Mouse (Mus musculus) embryonic facial prominence, embryonic 12.5 days (tissue): Measurements from ENCODE around the gene Atp1b2. TPM values are rescaled to one million over a fixed set of nuclear protein-coding genes. Genes with fewer than 3 reads are reported as not detected.

Experiments
- ATAC-seq: fragments of 200-750 bp; cut with Nextera tagmentation; 2 replicates; pipeline ENCODE4 v1.8.0; 2017; ENCODE audit not compliant: insufficient number of reproducible peaks, insufficient read depth, low FRiP score, low TSS enrichment
- H3K27ac ChIP-seq: fragments of 300-500 bp; sonication (generic); 2 replicates; pipeline ENCODE4 v1.5.1; 2016; ENCODE audit warnings: mild to moderate bottlenecking
- H3K27me3 ChIP-seq: fragments of 300-500 bp; sonication (generic); 2 replicates; pipeline ENCODE4 v1.6.1; 2016; ENCODE audit warnings: mild to moderate bottlenecking, moderate library complexity
- H3K36me3 ChIP-seq: fragments of 300-500 bp; sonication (generic); 2 replicates; pipeline ENCODE4 v1.6.1; 2016; ENCODE audit warnings: mild to moderate bottlenecking
- H3K4me1 ChIP-seq: fragments of 300-500 bp; sonication (generic); 2 replicates; pipeline ENCODE4 v1.6.1; 2016
- H3K4me2 ChIP-seq: fragments of 300-500 bp; sonication (generic); replicated peaks from 2 replicates; pipeline ENCODE4 v1.6.1; 2016; ENCODE audit warnings: mild to moderate bottlenecking, moderate library complexity
- H3K4me3 ChIP-seq: fragments of 300-500 bp; sonication (generic); 2 replicates; pipeline ENCODE4 v1.5.1; 2016; ENCODE audit warnings: mild to moderate bottlenecking
- H3K9ac ChIP-seq: fragments of 300-500 bp; sonication (generic); 2 replicates; pipeline ENCODE4 v1.6.1; 2016; ENCODE audit warnings: mild to moderate bottlenecking, moderate library complexity
- H3K9me3 ChIP-seq: fragments of 300-500 bp; sonication (generic); 2 replicates; pipeline ENCODE4 v1.6.1; 2016; ENCODE audit warnings: mild to moderate bottlenecking, moderate library complexity
- WGBS: fragments of 180-500 bp; shearing (Covaris S2); methylation state at CpG from one replicate; pipeline ENCODE4 v1.1.7; 2016; 5-methylcytosine and 5-hydroxymethylcytosine counted together
- polyA plus RNA-seq: library from polyadenylated mRNA; unstranded; fragments of >200 nt; fragmentation: Nextera tagmentation; extraction: Ambion mirVana; gene quantifications from 2 replicates; pipeline ENCODE4 v1.2.1, GENCODE M21; 2016

Atp1b2 gene
- polyA plus RNA-seq, 1 experiment from 2014 or later = 5.3 TPM

DNA sequence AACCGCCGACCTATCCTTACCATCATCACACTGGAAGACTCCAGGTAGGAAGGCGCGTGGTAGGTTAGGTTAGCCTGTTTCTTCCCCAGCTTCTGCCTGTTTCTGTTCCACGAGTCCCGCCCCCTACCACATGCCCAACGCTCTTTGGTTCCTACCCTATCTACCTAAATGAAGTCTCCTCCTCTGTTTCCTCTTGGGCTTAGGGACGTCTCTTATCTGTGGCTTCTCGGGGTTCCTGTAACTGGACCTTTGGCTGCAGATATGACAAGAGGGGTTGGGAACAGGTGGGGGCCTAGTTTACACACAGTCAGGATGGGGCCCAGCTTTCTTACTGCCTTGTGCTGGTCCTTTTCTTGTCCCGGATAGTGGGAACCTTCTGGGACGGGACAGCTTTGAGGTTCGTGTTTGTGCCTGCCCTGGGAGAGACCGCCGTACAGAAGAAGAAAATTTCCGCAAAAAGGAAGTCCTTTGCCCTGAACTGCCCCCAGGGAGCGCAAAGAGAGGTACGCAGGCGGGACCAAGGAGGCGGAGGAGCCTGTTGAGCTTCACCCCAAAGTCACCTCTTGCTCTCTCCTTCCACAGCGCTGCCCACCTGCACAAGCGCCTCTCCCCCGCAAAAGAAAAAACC lies 16.4 kb downstream of the Atp1b2 start:
- 90% methylated on average over 22 of the region's 22 CpGs for WGBS
- Histone ChIP-seq H3K9ac (no peak overlapping the region), H3K4me2 (no peak overlapping the region), H3K27me3 (no peaks in the 10 kb centered on the region), H3K4me1 (no peaks in the 10 kb centered on the region; the same call in 1 of the 2 replicates), H3K27ac (no peak overlapping the region), H3K4me3 (no peak overlapping the region), H3K36me3 (peaks cover 69% of the 10 kb centered on the region), H3K9me3 (no peaks in the 10 kb centered on the region)
- ATAC-seq = no peak

DNA sequence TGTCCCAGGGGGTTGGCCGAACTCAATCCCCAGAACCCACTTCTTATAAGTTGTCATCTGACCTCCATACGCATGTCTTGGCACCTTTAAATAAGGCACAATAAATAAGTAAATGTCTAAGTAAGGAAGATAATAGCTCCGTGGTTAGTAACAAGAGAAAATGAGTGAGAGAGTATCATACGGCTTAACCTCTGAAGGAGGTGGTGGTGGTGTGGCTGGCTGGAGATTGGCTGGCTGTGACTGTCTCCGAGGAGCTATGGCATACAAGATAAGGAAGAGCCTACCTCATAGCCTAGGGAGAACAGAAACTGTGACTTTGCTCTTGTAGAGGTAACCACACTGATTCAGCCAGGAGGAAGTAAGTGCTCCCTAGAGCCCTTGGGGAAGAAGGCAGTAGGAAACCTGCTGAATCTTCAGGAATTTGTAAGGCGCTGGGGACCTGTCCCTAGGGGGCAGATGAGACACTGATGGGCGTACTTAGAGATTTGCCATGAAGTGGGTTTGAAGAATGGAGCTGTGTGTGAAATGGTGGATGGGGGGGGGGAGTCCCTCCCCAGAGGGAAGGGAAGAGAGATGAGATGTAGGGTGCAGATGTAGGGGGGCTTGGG lies 19.9 kb downstream of the Atp1b2 start:
- WGBS = 83% methylated on average over 7 of the region's 7 CpGs
- Histone ChIP-seq H3K36me3 (peaks cover 47% of the 10 kb centered on the region), H3K27ac (no peak overlapping the region), H3K4me1 (peaks cover 7% of the 10 kb centered on the region), H3K4me2 (no peak overlapping the region), H3K9me3 (no peaks in the 10 kb centered on the region), H3K27me3 (no peaks in the 10 kb centered on the region), H3K9ac (no peak overlapping the region), H3K4me3 (no peak overlapping the region)
- ATAC-seq = no peak

DNA sequence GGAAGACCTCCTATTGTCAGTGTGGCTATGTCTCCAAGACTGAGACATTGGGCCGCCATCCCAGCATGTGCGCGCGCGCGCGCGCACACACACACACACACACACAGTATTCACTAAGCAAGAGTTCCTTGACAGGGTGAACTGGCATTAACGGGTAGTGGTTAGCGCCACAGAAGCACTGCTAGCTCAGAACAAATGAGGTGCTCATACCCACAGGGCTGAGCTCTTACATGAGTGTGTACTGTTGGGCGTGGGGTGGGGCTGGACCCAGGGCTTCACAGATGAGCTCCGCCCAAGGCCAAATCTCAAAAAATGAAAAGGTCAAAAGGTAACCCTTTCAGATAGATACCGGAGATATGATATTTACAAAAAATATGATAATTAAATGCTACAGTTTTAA lies 20.8 kb downstream of the Atp1b2 start:
- Histone ChIP-seq H3K4me1 (peaks cover 7% of the 10 kb centered on the region), H3K4me2 (no peak overlapping the region), H3K9me3 (no peaks in the 10 kb centered on the region), H3K27ac (no peak overlapping the region), H3K36me3 (peaks cover 38% of the 10 kb centered on the region), H3K4me3 (no peak overlapping the region), H3K27me3 (no peaks in the 10 kb centered on the region), H3K9ac (no peak overlapping the region)
- ATAC-seq = no peak
- 98% methylated on average over 13 of the region's 13 CpGs for WGBS

DNA sequence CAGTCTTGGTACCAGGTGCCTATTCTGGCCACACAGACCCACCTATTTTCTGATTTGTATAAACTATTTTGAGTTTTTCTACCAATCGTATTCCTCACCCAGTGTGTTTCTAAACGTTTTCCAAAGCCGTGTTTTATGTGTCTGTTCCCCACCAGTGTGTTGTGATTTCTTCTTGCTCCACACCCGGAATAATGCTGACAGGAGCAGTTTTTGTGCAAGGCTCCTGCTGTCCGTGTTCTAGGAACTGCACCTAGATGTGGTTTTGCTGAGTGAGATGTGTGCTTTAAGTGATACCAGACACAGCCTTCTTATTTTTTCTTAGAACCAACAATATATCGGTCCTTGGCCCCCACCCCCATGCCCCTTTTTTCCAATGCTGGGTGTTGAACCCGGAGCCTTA lies 21.7 kb downstream of the Atp1b2 start:
- WGBS = 81% methylated on average over 7 of the region's 7 CpGs

DNA sequence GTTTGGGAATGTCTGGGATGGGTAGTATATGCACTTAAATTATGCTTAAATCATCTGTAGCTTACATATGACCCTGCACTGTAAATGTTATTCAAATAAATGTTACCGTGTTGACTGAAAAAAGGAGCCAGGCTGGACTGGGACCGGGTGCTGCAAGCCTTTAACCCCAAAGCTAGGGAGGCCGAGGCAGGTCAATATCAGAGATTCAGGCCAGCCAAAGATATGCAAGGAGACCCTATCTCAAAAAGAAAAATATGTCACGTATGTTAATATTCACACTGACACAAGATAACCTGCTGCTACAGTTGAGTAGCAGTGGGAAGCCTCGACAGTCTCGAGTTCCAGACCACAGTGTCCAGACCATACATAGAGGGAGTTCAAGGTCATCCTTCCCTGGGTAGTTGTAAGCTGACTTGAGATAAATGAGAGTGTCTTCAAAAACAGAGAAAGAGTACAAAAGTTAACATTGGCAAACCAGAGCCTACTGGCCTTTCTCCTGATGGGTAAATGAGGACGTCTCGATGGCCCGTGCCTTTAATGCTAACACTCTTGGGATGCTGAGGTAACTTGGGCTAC lies 23.4 kb downstream of the Atp1b2 start:
- WGBS = 66% methylated on average over 9 of the region's 9 CpGs
- Histone ChIP-seq H3K4me1 (peaks cover 19% of the 10 kb centered on the region), H3K4me2 (peak overlapping the region; percentile 68), H3K9ac (peak overlapping the region; percentile 45; the same call in 1 of the 2 replicates), H3K27ac (no peak overlapping the region; the same call in 1 of the 2 replicates), H3K9me3 (no peaks in the 10 kb centered on the region), H3K4me3 (peak overlapping the region; percentile 72; the same call in 1 of the 2 replicates), H3K27me3 (no peaks in the 10 kb centered on the region), H3K36me3 (peaks cover 12% of the 10 kb centered on the region)
- no peak for ATAC-seq

More for the DNA sequence above, 21.7 kb downstream of the Atp1b2 start:
- no peak for ATAC-seq
- Histone ChIP-seq H3K9ac (no peak overlapping the region), H3K4me3 (no peak overlapping the region), H3K4me1 (peaks cover 7% of the 10 kb centered on the region), H3K36me3 (peaks cover 29% of the 10 kb centered on the region), H3K4me2 (no peak overlapping the region), H3K27me3 (no peaks in the 10 kb centered on the region), H3K9me3 (no peaks in the 10 kb centered on the region), H3K27ac (no peak overlapping the region)

DNA sequence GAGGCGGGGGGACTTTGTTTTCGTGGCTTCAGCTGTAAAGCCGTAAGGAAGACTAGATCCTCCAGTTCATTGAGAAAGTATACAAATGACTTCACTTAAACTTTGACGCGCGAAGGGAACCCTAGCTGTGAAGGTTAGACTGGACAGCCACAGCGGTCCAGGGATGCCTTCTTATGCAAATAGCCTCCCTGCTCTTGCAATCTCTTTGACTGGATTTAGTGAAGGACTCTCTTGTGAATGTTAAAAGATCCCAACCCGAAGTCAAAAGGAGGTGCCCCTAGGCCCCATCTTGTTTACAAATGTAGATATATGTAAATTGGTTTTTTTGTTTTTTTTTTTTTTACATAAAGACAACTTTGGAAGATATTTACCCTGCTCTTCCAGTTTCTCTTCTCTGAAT lies 23.9 kb downstream of the Atp1b2 start:
- H3K27me3 ChIP-seq = no peaks in the 10 kb centered on the region
- peaks cover 24% of the 10 kb centered on the region for H3K4me1 ChIP-seq
- under 1% methylated on average over 8 of the region's 8 CpGs for WGBS
- H3K9ac ChIP-seq = peak overlapping the region; percentile 71
- H3K27ac ChIP-seq = peak overlapping the region; percentile 95
- H3K4me3 ChIP-seq = peak overlapping the region; percentile 72
- peaks cover 11% of the 10 kb centered on the region for H3K36me3 ChIP-seq
- ATAC-seq = no peak
- no peaks in the 10 kb centered on the region for H3K9me3 ChIP-seq
- peak overlapping the region; percentile 68 for H3K4me2 ChIP-seq

DNA sequence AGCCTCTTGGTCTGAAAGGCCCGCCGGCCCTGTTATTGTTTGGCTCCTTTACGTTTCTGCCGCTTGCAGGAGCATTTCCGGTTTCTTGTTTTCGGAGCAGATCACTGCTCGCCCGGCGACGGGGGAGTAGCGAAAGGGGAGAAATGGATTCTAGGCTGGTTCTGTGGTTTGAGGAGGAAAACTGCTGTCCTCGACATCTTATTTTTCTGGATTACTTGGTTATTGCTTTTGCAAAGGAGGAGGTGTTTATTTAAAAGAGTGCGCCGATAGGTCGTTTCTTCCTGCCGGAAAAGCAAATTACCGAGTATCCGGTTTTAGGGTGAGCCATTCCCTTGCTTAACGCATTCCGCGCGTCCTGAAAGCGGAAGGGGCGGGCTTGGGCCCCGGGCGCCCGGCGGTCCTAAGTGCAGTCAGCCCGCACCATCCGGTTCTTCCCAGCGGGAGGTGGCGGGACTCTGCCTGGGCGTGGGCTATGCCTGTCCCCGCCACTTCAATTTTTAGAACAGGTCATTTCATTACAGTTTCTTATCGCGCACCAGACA lies 24.5 kb downstream of the Atp1b2 start:
- Histone ChIP-seq H3K9ac (peak overlapping the region; percentile 71), H3K4me1 (peaks cover 27% of the 10 kb centered on the region), H3K36me3 (peaks cover 7% of the 10 kb centered on the region; the same call in 1 of the 2 replicates), H3K9me3 (no peaks in the 10 kb centered on the region), H3K4me2 (peak overlapping the region; percentile 68), H3K27ac (peak overlapping the region; percentile 95), H3K27me3 (no peaks in the 10 kb centered on the region), H3K4me3 (peak overlapping the region; percentile 72)
- peak; percentile 78 for ATAC-seq
- WGBS = under 1% methylated on average over 36 of the region's 36 CpGs

DNA sequence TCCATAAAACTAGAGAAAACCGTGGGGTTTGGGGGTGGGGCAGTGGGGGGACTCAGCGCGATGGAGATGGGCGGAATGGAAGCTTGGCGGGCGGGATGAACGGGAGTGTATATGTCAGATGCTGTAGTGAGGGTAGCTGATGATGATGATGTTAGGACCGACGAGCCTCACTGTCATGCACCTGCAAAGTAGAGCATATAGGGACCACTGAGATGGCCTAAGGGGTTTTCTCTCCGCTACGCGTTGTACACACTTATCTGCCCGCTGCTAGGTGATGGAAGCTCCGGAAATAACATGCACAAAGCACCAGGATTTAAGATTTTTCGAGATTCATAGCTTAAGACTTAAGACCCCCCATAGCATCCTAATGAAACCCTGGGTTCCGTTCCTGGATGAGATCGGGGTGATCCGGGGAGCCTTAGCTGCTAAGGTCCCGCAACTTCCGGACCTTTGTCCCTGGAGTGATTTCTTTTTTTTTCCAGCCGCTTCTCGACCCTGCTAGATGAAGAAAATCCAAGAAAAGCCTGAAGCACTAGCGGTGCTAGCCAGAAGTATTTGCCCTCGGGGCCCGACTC lies 25.1 kb downstream of the Atp1b2 start:
- peak; percentile 8; the same call in 1 of the 2 replicates for ATAC-seq
- H3K9me3 ChIP-seq = no peaks in the 10 kb centered on the region
- H3K27ac ChIP-seq = peak overlapping the region; percentile 95
- peak overlapping the region; percentile 72 for H3K4me3 ChIP-seq
- peaks cover 30% of the 10 kb centered on the region for H3K4me1 ChIP-seq
- H3K27me3 ChIP-seq = no peaks in the 10 kb centered on the region
- WGBS = under 1% methylated on average over 25 of the region's 25 CpGs
- peaks cover 7% of the 10 kb centered on the region; the same call in 1 of the 2 replicates for H3K36me3 ChIP-seq
- H3K4me2 ChIP-seq = peak overlapping the region; percentile 68
- H3K9ac ChIP-seq = peak overlapping the region; percentile 71

DNA sequence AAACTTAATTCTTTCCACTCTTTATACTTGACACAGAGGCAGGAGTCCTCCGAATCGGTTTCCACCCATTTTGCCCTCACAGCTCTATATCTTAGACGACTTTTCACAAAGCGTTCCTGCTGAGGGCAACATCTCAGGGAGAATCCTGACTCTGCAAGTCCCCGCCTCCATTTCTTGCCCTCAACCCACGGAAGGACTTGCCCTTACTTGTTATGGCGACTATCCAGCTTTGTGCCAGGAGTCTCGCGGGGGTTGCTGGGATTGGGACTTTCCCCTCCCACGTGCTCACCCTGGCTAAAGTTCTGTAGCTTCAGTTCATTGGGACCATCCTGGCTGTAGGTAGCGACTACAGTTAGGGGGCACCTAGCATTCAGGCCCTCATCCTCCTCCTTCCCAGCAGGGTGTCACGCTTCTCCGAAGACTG lies 25.6 kb downstream of the Atp1b2 start, which contains the start of the genes Wrap53 and Trp53:
Gene Wrap53 (minus strand): TSS at position 165 of the 424 bp plus-strand sequence.
Gene Trp53 (plus strand): TSS at position 269 of the 424 bp plus-strand sequence.
- peak within 1 kb of the TSS; percentile 85 for H3K9ac ChIP-seq
- H3K9me3 ChIP-seq = no peaks in the 10 kb centered on the region
- ATAC-seq = peak; percentile 25; the same call in 1 of the 2 replicates
- H3K4me1 ChIP-seq = peaks cover 32% of the 10 kb centered on the region
- under 1% methylated on average over 13 of the region's 13 CpGs for WGBS
- peak within 1 kb of the TSS; percentile 72 for H3K4me3 ChIP-seq
- peak within 1 kb of the TSS; percentile 88 for H3K4me2 ChIP-seq
- peaks cover 7% of the 10 kb centered on the region; the same call in 1 of the 2 replicates for H3K36me3 ChIP-seq
- peak within 1 kb of the TSS; percentile 95 for H3K27ac ChIP-seq
- no peaks in the 10 kb centered on the region for H3K27me3 ChIP-seq

DNA sequence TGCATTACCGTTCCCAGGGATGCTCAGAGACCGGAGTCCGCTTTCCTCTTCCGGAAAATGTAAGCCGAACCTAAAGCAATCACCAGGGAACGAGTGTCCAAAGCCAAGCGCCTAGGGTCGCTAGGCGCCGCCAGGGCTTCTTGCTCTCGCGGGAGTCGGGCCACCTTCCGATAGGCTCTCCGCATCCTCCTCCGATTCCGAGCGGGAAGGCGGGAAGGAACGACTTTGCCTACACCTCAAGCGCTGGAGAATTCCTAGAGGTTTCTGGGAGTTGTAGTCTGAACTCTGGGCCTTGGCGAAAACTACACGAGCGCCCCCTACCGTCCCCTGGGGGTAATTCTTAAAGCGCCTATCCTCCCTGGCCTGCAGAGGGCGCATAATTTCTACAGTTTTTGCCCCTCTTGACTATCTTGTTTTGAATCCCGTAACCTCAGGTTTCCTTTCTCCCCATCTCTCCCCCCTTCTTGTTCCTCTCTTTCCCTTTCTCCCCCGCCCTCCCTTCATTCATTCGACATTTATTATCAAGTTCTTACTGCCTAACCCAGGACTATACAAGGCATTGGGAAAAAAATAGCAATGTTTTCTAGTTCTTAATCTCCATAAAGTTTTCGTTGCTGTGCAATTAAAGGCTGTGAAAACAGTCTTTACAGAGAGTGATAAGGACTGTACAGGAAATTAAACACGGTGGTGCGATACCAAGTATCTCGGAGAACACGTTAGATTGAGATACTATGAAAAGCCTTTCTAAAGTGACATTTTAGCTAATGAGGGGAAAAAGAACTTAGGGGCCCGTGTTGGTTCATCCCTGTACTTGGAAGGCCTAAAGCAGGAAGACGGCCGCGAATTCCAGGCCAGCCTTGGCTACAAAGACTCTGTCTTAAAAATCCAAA lies 26.4 kb downstream of the Atp1b2 start:
- Histone ChIP-seq H3K9me3 (no peaks in the 10 kb centered on the region), H3K4me2 (peak overlapping the region; percentile 88), H3K27ac (peak overlapping the region; percentile 95), H3K9ac (peak overlapping the region; percentile 85), H3K27me3 (no peaks in the 10 kb centered on the region), H3K36me3 (peaks cover 5% of the 10 kb centered on the region; the same call in 1 of the 2 replicates), H3K4me3 (peak overlapping the region; percentile 72), H3K4me1 (peaks cover 34% of the 10 kb centered on the region)
- WGBS = 2% methylated on average over 39 of the region's 39 CpGs
- ATAC-seq = peak; percentile 88
